Mouse (Mus musculus) small intestine, adult 2 months (tissue): Measurements from ENCODE around the gene Fam71f1.

ENCODE experiments used
- CTCF ChIP-seq: fragments of 200-500 bp; IDR thresholded peaks from 2 replicates; pipeline ENCODE4 v1.5.1; 2012; ENCODE audit warnings: low read depth, mild to moderate bottlenecking, control low read depth, inconsistent platforms, low read length, moderate library complexity, mixed read lengths; ENCODE audit not compliant: insufficient replicate concordance, insufficient read length; ENCODE audit errors: extremely low read depth
- POLR2A ChIP-seq: fragments of 200-500 bp; IDR thresholded peaks from 2 replicates; pipeline ENCODE4 v1.6.1; 2012; ENCODE audit warnings: low read depth, mild to moderate bottlenecking, control low read depth, inconsistent platforms, low read length, moderate library complexity

DNA sequence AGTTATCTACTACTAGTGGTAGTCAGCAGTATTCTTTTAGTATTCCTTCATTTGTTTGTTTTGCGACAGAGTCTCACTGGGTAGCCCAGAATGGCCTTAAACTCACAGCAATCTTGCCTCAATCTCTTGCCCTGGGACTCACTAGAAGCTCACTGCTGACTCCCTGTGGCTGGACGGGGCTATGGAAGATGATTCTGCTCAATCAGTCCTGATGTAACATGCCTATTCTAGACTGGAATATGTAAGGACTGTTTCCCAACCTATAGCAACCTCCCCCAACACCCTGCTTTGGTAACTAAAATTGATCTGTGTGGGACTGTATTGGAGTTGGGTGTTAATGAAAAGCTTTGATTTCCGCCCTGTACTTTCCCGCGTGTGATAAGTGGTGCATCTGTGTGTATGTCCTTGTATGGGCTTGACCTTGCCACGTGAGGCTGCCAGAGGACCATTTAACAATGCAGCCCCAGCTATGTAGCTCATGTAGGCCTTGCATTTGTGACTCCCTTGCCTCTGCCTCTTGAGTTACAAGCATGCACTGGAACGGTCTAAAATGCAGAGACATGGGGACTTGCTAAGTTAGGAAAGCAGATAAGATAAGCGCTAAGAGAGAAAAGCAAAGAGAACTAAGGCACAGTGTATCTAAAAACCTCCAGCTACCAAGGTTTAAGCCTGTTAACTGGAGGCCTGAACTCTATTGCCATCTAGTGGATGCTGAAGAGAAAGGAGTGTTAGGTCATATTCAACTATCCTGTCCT is 40.2 kb upstream of the Fam71f1 start:
- no peak for TF ChIP-seq POLR2A
- no peak; the same call in 1 of the 2 replicates for TF ChIP-seq CTCF
